Mouse (Mus musculus): Measurements from ENCODE around the gene Olfr239. TPM values are rescaled to one million over a fixed set of nuclear protein-coding genes. Genes with fewer than 3 reads are reported as not detected.

Gene Olfr239
- not detected in 2 replicates for polyA plus RNA-seq (2012; rRNA removed; ENCODE audit: low replicate concordance)

DNA sequence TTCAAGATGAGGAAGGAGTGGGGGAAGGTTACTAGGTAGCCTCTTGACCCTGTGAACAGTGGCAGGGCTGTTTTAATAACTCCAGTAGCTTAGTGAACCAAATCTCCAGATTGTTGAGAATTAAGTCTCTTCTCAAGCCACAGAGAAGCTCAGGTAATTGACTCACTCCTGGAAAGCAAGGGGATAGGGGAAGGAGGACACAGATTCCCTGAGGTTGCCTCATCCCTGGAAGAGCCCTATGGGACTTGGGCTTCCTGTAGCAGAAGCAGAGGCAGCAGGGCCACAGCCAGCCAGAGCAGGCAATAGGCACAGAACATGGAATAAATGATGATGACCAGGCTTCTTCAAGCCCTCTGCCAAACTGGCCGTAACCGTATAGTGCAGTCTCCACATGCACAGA is at the start of gene Olfr239:
TSS of gene Olfr239 (plus strand) at position 301 of the 400 bp plus-strand sequence.

DNA sequence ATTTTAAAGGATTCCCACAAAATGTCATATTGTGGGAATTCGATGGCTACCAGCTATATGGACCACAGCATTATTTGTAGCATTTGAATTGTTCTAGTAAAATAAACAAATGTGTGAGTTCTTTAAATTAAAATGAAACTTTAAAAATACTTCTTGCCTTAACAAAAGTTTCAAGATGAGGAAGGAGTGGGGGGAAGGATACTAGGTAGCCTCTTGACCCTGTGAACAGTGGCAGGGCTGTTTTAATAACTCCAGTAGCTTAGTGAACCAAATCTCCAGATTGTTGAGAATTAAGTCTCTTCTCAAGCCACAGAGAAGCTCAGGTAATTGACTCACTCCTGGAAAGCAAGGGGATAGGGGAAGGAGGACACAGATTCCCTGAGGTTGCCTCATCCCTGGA is 23.0 kb upstream of the Olfr239 start, which contains the start of gene Olfr55:
TSS of gene Olfr55 (plus strand) at position 301 of the 400 bp plus-strand sequence.

DNA sequence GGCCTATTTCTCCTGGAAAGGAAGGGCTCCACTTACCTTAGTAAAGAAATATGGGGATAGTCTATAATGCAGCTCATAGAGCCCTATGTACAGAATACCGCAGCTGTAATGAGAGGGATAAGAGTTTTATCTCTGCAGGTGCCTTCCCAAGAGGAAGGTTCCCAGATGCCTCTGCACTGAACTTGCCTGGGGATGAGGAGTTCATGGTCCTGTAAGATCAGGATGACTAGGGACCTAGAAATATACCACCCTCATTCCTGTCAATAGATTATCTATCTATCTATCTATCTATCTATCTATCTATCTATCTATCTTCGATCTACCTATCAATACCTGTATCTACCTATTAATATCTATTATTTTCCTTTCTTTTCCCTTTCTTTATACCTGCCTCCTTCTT is 30.5 kb downstream of the Olfr239 start, which contains the start of gene Olfr1564:
TSS of gene Olfr1564 (minus strand) at position 101 of the 400 bp plus-strand sequence.

Other genes with a start within 250 kb of the Olfr239 start
- gene Cyp4f13, start 243.9 kb upstream of the Olfr239 start, polyA plus RNA-seq (2012; rRNA removed; ENCODE audit: low replicate concordance), result 62.2 and 69.2 TPM in 2 replicates
- 1.1 and 1.4 TPM in 2 replicates for gene Zfp472, start 225.5 kb upstream of the Olfr239 start, polyA plus RNA-seq (2012; rRNA removed; ENCODE audit: low replicate concordance)
- 4.5 and 5.3 TPM in 2 replicates for gene Zfp952, start 198.2 kb upstream of the Olfr239 start, polyA plus RNA-seq (2012; rRNA removed; ENCODE audit: low replicate concordance)
- 1.3 and 1.8 TPM in 2 replicates for gene Zfp763, start 157.9 kb upstream of the Olfr239 start, polyA plus RNA-seq (2012; rRNA removed; ENCODE audit: low replicate concordance)
- not detected in 2 replicates for gene 4921501E09Rik, start 123.2 kb upstream of the Olfr239 start, polyA plus RNA-seq (2012; rRNA removed; ENCODE audit: low replicate concordance)
- 1.2 and 2.5 TPM in 2 replicates for gene Zfp563, start 102.0 kb upstream of the Olfr239 start, polyA plus RNA-seq (2012; rRNA removed; ENCODE audit: low replicate concordance)
- gene Morc2b, start 51.6 kb upstream of the Olfr239 start, polyA plus RNA-seq (2012; rRNA removed; ENCODE audit: low replicate concordance), result not detected in 2 replicates
- not detected in 2 replicates for gene Olfr55, start 22.9 kb upstream of the Olfr239 start, polyA plus RNA-seq (2012; rRNA removed; ENCODE audit: low replicate concordance)
- 0.26 TPM in 1 of 2 replicates, not detected in the other for gene Olfr1564, start 30.4 kb downstream of the Olfr239 start, polyA plus RNA-seq (2012; rRNA removed; ENCODE audit: low replicate concordance)
- 1.1 and 1.9 TPM in 2 replicates for gene Zfp955a, start 63.8 kb downstream of the Olfr239 start, polyA plus RNA-seq (2012; rRNA removed; ENCODE audit: low replicate concordance)
- gene Olfr63, start 73.4 kb downstream of the Olfr239 start, polyA plus RNA-seq (2012; rRNA removed; ENCODE audit: low replicate concordance), result not detected in 2 replicates
- 1.8 and 2.9 TPM in 2 replicates for gene Zfp955b, start 98.2 kb downstream of the Olfr239 start, polyA plus RNA-seq (2012; rRNA removed; ENCODE audit: low replicate concordance)
- 1.1 and 2.9 TPM in 2 replicates for gene Zfp81, start 167.6 kb downstream of the Olfr239 start, polyA plus RNA-seq (2012; rRNA removed; ENCODE audit: low replicate concordance)
- gene Zfp101, start 203.3 kb downstream of the Olfr239 start, polyA plus RNA-seq (2012; rRNA removed; ENCODE audit: low replicate concordance), result 1.8 and 2.9 TPM in 2 replicates
- 0.39 and 0.52 TPM in 2 replicates for gene Actl9, start 241.6 kb downstream of the Olfr239 start, polyA plus RNA-seq (2012; rRNA removed; ENCODE audit: low replicate concordance)

Data from subcutaneous adipose tissue, adult 2 months (tissue).